Mouse (Mus musculus) embryo, embryonic 9.5 days (tissue): ENCODE measurements around the gene Krtap28-13.

Experiments used
- DNase-seq: peaks from one replicate; pipeline ENCODE4 v3.0.0-alpha.2; 2017; ENCODE audit errors: extremely low spot score

The Krtap28-13 gene

DNA sequence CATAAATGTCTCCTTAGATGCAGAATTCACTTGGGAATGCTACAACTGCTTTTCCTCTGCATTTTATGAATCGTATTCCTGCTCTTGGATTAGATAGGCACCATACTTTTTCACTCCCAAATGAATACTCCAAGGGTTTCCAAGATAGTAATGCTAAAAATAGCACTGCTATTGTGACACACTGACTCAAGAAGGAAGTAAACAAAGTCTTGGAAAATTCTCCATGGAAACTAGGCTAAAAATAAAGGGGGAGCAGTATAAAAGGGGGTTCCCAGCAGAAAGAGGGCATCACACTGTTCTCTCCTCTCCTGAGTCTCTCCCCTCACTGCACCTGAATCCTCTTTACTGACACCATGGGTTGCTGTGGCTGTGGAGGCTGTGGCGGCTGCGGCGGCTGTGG lies at the start of gene Krtap28-13:
TSS of gene Krtap28-13 (plus strand) at position 288 of the 400 bp plus-strand sequence.
- no peak for DNase-seq

DNA sequence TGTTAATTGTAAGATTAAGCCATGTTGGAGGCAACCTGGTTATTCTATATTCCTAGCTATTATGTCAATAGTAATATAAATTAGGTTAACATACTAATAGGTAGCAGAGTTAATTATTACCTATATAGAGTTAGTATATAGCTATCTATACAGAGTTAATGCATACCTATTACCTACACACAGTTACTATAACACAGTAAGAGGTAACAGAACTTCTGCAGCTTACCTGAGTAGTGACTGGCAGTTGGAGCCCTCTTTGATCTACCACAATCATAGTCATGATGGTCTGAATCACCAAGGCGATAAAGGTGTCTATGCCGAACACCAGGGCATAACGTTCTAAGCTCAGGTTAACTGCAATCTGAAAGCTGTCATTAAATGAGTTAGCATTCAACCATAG lies 46.3 kb upstream of the Krtap28-13 start:
- DNase-seq: no peak

DNA sequence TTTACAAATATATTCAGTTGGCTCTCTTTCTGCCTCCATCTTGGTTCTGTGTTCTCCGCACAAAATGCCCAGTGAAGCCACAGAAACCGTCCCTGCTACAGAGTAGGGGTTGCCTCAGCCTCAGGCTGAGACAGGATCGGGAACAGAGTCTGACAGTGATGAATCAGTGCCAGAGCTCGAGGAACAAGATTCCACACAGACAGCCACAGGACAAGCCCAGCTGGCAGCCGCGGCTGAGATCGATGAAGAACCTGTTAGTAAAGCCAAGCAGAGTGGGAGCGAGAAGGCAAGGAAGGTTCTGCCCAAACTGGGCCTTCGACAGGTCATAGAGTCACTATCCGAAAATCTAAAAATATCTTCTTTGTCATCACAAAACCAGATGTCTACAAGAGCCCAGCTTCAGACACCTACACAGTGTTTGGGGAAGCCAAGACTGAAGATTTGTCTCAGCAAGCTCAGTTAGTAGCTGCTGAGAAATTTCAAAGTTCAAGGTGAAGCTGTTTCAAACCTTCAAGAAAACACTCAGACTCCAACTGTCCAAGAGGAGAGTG lies 45.3 kb upstream of the Krtap28-13 start:
- DNase-seq: no peak

DNA sequence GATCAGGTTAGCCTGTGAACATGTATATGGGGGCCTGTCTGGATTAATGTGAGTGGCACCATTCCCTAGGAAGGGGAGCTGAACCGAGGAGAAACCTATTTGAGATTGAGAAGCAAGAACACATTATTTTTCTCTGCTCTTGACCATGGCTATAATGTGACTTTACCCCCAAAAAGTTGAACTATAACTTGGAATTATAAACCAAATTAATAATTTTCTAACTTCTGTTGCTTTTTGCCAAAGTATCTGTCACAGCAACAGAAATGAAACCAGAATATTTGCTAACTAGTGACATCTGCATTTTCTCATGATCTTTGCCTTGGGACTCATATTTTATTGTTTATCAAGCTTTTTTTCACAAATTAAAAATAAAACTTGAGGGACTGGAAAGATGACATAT lies 44.2 kb upstream of the Krtap28-13 start:
- DNase-seq: no peak

DNA sequence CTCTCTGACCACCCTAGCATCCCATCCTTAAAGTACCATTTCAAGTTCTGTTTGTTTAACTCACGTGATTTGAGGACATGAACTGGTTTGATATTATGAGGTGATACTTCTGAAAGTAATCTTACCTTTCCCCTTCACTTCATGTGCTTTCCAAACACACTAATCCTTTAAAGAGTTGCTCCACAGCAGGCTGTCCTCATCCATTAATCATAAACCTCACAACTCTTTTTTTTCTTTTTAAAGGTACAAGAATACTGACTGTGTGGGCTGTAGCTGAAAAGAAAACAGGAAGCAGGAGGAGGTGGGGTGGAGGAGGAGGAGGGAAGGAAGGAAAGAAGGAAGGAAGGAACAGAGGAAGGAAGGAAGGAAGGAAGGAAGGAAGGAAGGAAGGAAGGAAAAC lies 28.8 kb upstream of the Krtap28-13 start:
- no peak for DNase-seq

DNA sequence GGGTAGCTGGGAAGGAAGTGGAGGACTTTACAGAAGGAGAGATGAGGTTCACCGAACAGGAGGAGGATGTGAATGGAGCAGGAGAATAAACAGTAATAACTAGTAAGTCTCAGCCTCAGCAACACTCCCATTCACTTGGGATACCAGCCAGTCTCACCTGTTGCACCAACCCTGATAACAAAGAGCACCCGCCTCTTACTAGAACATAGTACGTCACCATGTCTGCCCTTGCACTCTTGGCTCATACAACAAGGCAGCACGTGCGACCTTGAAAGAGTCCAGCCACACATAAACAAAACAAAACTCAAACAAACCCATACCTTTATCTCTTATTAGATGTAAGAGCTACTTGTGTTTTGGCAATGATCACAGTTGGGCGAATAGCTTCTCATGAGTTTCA lies 28.2 kb upstream of the Krtap28-13 start:
- no peak for DNase-seq

DNA sequence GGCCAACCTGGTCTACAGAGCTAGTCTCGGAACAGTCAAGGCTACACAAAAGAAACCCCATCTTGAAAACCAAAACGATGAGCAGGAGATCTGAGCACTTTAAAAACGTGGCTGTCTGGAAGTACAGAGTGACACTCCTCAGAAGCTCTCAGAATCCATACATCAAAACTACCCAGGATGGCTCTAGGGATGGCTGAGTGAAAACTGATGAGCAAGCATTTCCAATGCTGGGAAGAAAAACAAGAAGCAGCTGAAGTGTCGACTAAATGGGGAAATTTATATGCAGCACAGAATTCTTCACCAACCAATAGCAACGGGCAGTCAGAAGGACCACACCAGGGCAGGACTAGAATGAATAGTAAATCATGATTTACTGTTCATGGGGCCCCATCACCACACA lies 26.2 kb upstream of the Krtap28-13 start:
- no peak for DNase-seq

DNA sequence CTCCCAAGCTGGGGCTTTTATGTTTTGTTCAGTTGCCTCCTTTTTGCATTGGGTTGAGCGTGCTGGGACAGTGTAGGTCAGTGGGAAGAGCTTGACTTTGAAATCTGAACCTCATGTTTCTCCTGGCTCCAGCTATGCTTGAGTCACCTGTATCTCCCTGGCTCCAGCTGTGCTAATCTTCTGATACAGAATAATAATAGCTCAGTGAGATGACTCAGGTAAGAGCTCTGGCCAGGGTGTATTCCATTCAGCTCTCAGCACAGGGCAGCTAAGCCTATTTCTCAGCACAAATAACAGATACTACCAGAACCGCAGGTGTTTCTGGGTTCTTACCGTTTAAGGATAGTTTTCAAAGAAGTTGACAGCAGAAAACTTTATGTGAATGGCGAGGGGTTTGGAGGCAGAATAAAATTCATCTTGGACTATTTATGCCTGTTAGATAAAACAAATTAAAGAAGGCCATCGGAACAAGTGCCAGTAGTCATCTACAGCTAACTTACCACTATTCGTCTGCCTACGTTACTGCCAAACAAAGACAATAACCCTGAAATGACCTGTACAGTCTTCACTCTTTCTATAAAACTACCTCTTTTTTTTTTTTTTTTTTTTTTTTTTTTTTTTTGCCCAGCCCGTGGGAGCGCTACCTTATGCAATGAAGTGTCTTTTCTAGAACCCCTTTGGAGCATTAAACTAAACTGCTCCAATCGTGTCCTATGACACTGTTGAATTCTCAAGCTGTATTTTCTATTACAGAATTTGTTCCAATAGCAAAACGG lies 23.6 kb upstream of the Krtap28-13 start:
- no peak for DNase-seq

DNA sequence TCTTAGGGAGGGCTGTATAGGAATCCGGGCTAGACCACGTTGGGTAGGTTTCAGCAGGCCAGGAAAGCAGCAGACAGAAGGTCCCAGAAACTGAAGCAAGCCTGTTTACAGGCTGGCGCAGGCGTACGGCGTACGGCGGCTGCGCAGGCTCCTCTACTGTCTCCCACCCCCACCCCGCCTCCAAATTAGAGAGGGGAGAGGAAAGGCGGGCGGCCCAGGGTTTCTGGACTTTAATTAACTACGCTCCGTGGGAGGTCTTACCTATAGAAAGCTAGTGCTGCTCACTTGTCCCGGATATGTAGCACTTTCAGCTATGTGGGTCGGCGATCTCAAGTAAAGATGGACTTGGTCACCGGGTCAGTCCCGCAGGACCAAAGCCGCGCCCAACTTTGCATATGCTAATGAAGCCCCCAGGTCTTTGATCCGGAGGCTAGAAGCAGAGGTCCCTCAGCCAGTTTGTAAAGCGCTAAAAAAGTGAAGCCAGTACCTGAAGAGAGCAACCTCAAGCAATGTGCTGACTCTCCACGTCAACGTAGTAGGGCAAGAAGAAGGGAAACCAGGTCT lies 22.5 kb upstream of the Krtap28-13 start, which contains the start of gene Slc19a3:
TSS of gene Slc19a3 (minus strand) at position 340 of the 564 bp plus-strand sequence.
- DNase-seq: peak; percentile 57

DNA sequence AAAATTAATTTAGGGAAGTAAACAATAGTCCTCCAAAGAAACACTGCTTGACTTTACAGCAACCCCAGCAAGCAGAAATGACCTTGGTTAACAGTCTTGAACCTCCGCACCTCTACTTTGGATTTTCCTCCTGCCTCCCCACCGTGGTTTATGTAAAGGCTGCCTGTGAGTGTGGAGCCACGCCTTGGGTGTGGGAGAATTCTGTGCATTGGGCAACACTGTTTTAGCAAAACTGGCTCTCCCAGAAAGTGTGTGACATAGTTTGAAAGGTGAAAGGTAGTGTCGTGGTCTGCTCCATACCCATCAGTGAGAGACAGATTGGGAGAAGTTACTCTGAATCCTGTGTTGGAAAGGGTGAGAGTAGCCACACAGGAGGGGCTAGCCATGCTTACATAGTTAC lies 21.6 kb upstream of the Krtap28-13 start:
- no peak for DNase-seq

DNA sequence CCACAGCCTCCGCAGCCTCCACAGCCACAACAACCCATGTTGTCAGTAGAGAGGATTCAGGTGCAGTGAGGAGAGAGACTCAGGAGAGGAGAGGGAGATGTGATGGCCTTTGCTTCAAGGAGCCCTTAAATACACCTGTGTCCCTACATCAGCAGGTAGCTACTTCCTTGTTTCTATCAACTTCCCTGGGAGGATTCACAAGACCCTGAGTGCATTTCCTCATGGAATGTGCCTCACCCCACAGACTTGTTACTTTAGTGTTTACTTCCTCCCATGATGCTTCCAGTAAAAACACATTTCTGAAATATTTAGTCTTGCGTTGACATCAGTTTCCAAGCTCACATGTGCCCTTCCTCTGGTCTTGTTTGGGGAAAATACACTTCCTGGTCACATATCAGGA lies 18.4 kb upstream of the Krtap28-13 start, which contains the start of gene Krtap28-10:
TSS of gene Krtap28-10 (minus strand) at position 101 of the 400 bp plus-strand sequence.
- DNase-seq: no peak

DNA sequence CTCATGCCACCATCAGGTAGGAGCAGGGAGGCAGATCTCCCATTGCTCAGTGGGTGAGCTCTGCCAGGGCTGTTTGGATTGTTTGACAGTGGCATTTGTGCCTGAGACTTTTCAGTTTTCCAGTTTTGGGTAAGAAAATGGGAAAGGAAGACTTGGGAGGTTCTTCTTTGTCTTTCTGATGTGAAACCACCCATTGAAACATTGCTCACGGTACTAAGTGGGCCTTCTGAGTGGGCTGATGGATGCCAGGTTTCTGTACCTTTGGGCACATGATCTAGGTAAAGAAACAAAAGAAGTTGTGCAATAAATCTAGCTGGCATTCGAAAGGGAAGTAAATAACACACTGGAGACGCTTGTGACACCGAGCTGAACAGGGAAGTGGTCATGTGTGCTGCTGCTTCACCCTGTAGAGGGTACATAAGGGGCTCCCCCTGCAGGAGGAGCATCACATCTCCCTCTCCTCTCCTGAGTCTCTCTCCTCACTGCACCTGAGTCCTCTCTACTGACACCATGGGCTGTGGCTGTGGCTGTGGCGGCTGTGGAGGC lies 15.8 kb upstream of the Krtap28-13 start, which contains the start of gene Gm47969:
TSS of gene Gm47969 (plus strand) at position 51 of the 546 bp plus-strand sequence.
- no peak for DNase-seq

DNA sequence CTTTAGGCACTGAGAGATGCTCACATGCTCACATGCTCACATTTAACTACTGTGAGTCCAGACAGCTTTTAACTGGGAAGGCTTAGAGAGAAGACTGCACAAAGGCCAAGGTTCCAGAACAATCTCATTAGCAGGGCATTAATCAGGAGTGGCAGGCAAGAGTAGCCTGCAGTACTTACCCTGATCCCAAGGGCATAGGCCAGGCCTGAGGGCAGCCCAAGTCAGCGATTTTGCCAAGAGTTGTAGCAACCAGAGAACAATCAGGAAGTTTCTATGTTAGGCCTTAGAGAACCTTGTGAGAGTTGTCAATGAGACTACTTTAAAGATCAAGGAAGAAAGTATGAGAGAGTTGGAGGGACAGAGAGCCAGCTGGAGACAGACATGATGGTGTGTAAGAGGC lies 2.2 kb upstream of the Krtap28-13 start:
- no peak for DNase-seq

DNA sequence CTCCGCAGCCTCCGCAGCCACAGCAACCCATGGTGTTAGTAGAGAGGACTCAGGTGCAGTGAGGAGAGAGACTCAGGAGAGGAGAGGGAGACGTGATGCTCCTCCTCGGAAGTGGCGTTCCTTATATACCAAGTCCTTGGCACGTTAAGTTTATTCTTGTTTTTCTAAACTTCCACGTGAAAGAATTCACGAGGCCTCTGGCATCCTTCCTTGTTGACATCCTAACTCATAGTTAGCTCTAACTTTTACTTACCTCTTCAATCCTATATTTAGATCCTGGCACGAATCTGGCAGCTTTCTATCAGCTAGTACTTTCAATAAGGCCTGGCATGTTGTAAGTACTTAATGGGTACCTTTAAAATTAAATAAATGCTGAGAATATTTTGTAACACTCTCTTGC lies 1.5 kb upstream of the Krtap28-13 start, which contains the start of gene A030005K14Rik:
TSS of gene A030005K14Rik (minus strand) at position 101 of the 400 bp plus-strand sequence.
- no peak for DNase-seq

DNA sequence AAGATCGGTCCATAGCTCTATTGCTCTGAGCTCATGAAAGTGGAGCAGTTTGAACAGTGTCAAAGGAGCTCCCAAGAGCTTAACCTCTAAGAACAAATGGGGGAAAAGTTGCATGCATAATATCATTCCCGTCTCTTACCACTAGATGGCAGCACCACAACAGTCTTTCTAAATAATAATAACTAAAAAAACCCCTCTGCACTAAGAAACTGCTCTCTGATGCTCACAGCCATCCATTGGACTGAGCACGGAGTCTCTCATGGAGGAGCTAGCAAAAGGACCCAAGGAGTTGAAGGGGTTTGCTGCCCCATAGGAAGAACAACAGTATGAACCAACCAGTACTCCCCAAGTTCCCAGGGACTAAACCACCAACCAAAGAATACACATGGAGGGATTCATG lies 4.1 kb downstream of the Krtap28-13 start:
- DNase-seq: peak; percentile 42

DNA sequence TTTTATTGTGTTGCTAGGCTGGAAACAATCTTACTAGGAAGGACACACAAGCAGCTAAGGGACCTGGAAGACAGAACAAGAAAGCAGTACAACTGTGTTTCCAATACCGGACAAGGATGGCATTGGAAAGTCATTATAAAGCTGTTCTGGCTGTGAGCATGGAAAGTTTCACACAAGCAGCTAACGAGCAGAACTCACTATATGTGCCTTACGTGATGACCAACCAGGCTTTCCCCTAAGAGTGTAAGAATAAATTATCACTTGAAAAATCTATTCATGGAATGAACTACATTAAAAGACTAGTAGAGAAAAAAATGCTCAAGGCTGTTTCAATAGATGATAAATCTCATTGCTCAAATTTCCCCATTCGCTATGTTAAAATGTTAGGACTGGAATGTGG lies 5.8 kb downstream of the Krtap28-13 start:
- DNase-seq: no peak

DNA sequence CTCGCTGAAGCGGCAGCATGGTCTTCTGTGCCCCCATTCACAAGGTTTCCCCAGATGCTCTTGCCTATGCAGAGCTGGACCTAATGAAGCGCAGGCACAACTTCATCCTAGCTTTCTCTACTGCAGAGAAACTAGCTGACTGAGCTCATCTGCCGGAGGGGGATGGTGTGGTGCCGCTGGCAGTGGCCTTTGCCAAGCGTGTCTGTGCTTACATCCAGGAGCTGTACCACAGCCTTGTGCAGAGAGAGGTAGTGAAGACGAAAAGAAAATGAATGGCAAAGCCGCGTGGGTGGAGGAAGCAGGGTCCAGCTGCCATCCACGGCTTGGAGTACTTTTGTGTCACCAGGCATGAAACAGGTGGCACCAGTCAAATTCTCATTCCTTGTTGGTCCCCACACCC lies 6.5 kb downstream of the Krtap28-13 start:
- DNase-seq: no peak

DNA sequence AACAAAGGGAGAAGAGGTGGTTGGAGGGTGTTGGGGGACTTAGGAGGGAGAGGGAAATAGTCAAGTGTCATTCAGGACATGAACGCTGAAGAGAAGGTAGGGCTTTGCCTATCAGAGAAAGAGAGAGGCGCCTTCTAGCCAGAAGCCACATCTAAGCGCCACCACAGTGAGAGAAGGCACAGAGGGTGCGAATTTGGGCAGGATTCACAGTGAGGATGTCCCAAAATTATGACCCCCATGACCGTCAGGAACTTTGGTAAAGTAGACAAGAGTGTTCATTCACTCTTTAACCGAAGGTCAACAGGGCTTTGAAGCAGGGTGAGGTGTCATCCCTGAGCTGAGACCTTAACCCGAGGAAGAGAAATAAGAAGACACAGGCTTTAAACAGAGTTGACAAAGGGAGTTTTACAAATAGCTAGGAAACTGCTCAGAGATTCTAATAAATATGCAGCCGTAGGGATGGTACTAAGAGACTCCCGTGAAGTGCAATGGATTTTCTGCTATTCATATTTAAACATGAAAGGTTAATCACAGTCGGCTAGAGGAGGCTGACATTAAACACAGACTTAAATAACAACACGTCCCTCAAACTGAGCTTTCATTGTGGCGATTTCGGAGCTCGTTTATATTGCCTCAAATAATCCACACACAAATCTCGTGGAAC lies 14.9 kb downstream of the Krtap28-13 start:
- no peak for DNase-seq

DNA sequence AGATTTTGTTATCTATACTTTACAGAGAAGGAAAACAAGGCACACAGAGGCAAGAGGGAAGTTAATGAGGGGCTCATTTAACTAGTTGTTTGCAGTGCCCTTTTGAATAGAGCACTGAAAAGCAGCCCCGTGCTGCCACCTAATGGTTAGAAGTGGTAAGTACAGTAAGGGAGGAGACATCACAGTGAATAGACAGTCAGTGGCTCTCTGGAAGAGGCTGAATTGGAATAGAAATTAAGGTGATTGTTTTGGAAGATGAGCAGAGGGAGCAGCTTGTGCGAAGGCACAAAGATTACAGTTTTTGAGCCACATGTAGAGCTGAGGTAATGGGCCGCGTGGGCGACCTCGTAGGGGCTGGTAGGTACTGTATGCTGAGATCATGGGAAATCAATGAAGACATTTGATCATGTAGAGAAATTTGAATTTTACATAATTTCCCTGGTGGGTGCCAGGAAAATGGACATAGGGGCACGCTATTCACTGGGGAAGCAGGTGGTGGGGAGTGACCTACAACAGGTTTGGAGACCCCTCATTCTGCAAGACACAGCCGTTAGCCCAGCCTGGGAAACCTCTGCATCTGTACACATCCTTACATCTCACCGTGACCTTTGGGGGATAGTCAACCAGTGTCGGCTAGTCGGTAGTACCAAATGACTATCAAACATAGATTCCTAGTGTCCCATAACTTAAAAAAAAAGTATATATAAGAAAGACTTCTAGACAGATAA lies 15.6 kb downstream of the Krtap28-13 start:
- peak; percentile 74 for DNase-seq

DNA sequence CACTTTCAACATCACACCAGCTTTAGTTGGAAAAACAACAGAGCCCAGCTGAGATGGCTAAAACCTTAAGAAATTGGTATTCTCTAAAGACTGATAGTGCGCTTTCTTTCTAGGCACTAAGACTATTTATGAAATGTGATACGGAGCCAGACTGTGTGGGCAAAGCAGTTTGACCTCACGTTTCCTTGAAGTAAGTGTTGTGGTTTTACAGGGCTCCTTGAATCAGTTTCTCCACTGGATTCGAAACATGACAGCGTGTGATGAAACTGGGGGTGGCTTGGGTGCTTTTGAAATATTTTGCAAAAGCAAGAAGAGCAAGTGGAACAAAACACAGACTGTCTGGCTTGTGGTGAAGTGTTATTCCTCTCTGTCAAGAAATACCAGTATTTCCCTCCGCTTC lies 16.3 kb downstream of the Krtap28-13 start:
- DNase-seq: no peak

DNA sequence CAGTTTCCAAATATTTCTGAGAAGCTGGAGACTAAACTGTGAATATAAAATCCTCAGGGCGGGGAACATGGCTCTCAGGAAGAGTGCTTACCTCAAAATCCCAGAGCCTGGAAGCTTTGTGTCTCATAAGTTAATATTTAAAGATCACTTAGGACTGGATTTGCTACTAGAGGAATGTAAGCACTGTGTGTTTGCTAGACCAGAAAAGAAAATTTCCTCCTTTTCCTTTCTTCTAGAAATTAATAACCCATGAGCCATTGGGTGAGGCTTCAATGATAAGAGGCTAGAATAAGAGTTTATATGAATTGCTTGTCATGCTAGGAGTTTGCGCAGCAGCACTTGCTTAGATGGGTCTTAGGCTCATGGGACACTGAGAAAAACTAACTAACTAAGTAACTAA lies 24.1 kb downstream of the Krtap28-13 start:
- no peak for DNase-seq
